Comparison of ENCODE assay signal across 9 mouse cellular contexts in genomic region chr2:156666231-156666630, GRCm38 (mm10). TPM values are rescaled to one million over a fixed set of nuclear protein-coding genes. Genes with fewer than 3 reads are reported as not detected.
DNase-seq lines count a peak whose midpoint lies in the region; ATAC-seq and TF ChIP-seq lines count a peak whose summit lies in the region.
"Had no signal": no experiment of that assay in that cellular context is flagged by ENCODE, and none has a peak within 500 bp of the region (broad histone marks: within the 10 kb centered on the region; RNA-seq: fewer than 3 reads in every experiment).

No protein-coding gene starts in this region.

- peak overlapping the region; percentile 17; the same call in 1 of the 2 replicates for H3K4me2 ChIP-seq in forebrain, postnatal 0 days (ENCODE audit: low read depth)
- no peak overlapping the region for H3K4me2 ChIP-seq in myocyte (ENCODE audit: low read depth)

- no peak overlapping the region for H3ac ChIP-seq in myocyte (ENCODE audit: control insufficient read depth, insufficient read length)

- no peak for TF ChIP-seq CTCF in cortical plate, adult 2 months (IDR thresholded peaks at IDR 0.05; ENCODE audit: extremely low read depth, insufficient read depth, low read length)
- TF ChIP-seq CTCF in forebrain, postnatal 0 days (IDR thresholded peaks at IDR 0.05; ENCODE audit: low read depth): no peak; the same call in 1 of the 2 replicates

- H3K79me2 ChIP-seq in myocyte (ENCODE audit: control insufficient read depth, insufficient read depth): no peaks in the 10 kb centered on the region

- no peak overlapping the region for H3K4me3 ChIP-seq in cortical plate, adult 2 months (ENCODE audit: insufficient read depth, low read length)
- H3K4me3 ChIP-seq in forebrain, postnatal 0 days (ENCODE audit: low read depth, low read length): no peak overlapping the region
- no peak overlapping the region for H3K4me3 ChIP-seq in myocyte

- H3K27ac ChIP-seq in cortical plate, adult 2 months (ENCODE audit: insufficient read depth, low read length): peak overlapping the region; percentile 36; the same call in 1 of the 2 replicates
- H3K27ac ChIP-seq in forebrain, postnatal 0 days (ENCODE audit: low read depth, low read length): peak overlapping the region; percentile 70

- peak; percentile 87 for DNase-seq in forebrain, postnatal 0 days
- peak; percentile 81 to 87 for DNase-seq in layer of hippocampus, postnatal 14 days (ENCODE audit: low spot score in 2 of 2)
- no peak for DNase-seq in ovary, postnatal 10 days (ENCODE audit: low spot score)
- no peak for DNase-seq in kidney, adult 8-10 months
- DNase-seq in heart, adult 11 months: no peak
- DNase-seq: lung, adult 18-20 months had no signal

- no peak overlapping the region; the same call in 1 of the 2 replicates for H3K9ac ChIP-seq in forebrain, postnatal 0 days

- WGBS in forebrain, postnatal 0 days: 15% methylated on average over 12 of the region's 12 CpGs

- ATAC-seq in forebrain, postnatal 0 days: peak; percentile 91
- ATAC-seq: Patski had no signal

- H3K9me3 ChIP-seq in forebrain, postnatal 0 days (ENCODE audit: low read length): no peaks in the 10 kb centered on the region

- H3K27me3 ChIP-seq in forebrain, postnatal 0 days (ENCODE audit: insufficient read depth, low read length): no peaks in the 10 kb centered on the region
- peaks cover 73% of the 10 kb centered on the region for H3K27me3 ChIP-seq in myocyte (ENCODE audit: control insufficient read depth, insufficient read depth, insufficient read length)

- peaks cover 19% of the 10 kb centered on the region for H3K4me1 ChIP-seq in cortical plate, adult 2 months (ENCODE audit: control insufficient read depth, insufficient read depth, low read length)
- peaks cover 34% of the 10 kb centered on the region for H3K4me1 ChIP-seq in forebrain, postnatal 0 days (ENCODE audit: insufficient read depth)

- TF ChIP-seq POLR2A in cortical plate, adult 2 months (IDR thresholded peaks at IDR 0.05; ENCODE audit: extremely low read depth, insufficient read depth, low read length): no peak
- no peak for TF ChIP-seq POLR2A in myocyte (IDR thresholded peaks at IDR 0.05; ENCODE audit: insufficient read length, low read depth)

- no peaks in the 10 kb centered on the region for H3K36me3 ChIP-seq in forebrain, postnatal 0 days (ENCODE audit: insufficient read depth)
- H3K36me3 ChIP-seq in myocyte (ENCODE audit: control insufficient read depth, insufficient read depth): no peaks in the 10 kb centered on the region

TF ChIP-seq in myocyte, 11 proteins besides CTCF, POLR2A, EP300 and RAD21:
- TF ChIP-seq SRF (IDR thresholded peaks at IDR 0.05; ENCODE audit: control insufficient read depth, insufficient read length, low read depth): no peak
- no peak for TF ChIP-seq TCF12 (IDR thresholded peaks at IDR 0.05; ENCODE audit: insufficient read depth, poor library complexity, severe bottlenecking)
- TF ChIP-seq MAX (IDR thresholded peaks at IDR 0.05; ENCODE audit: low read depth): no peak
- peak in 2 of 3 experiments; percentile 46 to 88 for TF ChIP-seq MYOD1 (IDR thresholded peaks at IDR 0.05; ENCODE audit: control insufficient read depth in 1 of 3, insufficient read length in 2 of 3, low read depth in 2 of 3)
- peak; percentile 28 for TF ChIP-seq TCF3 (IDR thresholded peaks at IDR 0.05; ENCODE audit: insufficient read length, low read depth)
- TF ChIP-seq E2F4 (IDR thresholded peaks at IDR 0.05; ENCODE audit: insufficient read depth): no peak
- TF ChIP-seq CEBPB (IDR thresholded peaks at IDR 0.05; ENCODE audit: insufficient read depth, poor library complexity, severe bottlenecking): no peak
- TF ChIP-seq REST (IDR thresholded peaks at IDR 0.05; ENCODE audit: insufficient read depth, insufficient read length): no peak
- TF ChIP-seq USF1 (IDR thresholded peaks at IDR 0.05; ENCODE audit: low read depth): no peak
- no peak for TF ChIP-seq POLR2AphosphoS2 (IDR thresholded peaks at IDR 0.05; ENCODE audit: insufficient read length, low read depth)
- TF ChIP-seq MYOG (IDR thresholded peaks at IDR 0.05; ENCODE audit: control insufficient read depth in 1 of 3, insufficient read depth in 1 of 3, insufficient read length in 2 of 3, low read depth in 2 of 3): peak; percentile 19 to 93 (median 63)

RNA-seq across cellular contexts. Expression of gene Dlgap4, which starts 52.7 kb away (rescaled TPM):
- 205 and 222 TPM in 2 replicates for polyA plus RNA-seq in cortical plate, adult 2 months (2012; rRNA removed)
- 218 and 235 TPM in 2 replicates for total RNA-seq in forebrain, postnatal 0 days (2014; rRNA removed)
- polyA plus RNA-seq in forebrain, postnatal 0 days (2015; fragmentation: Nextera tagmentation; extraction: Ambion mirVana): 327 and 354 TPM in 2 replicates
- 100 to 1,000 TPM; 194 TPM for total RNA-seq in layer of hippocampus, postnatal 14 days (2021)
- 176 TPM for polyA plus RNA-seq in myocyte (2012; fragmentation: generic; extraction: Trizol)

Comparison
In these comparisons a context has a peak if more than half of its experiments do, and no peak if none do; other contexts are left out.
1. DNase-seq: peak in forebrain, postnatal 0 days (single experiment) and layer of hippocampus, postnatal 14 days (2 of 2); none in ovary, postnatal 10 days (single experiment), kidney, adult 8-10 months (0 of 2) and heart, adult 11 months (single experiment).